Mouse (Mus musculus) thymus, adult 2 months (tissue): ENCODE measurements around the gene Helz.

ENCODE experiments used
- CTCF ChIP-seq: fragments of 200-500 bp; IDR thresholded peaks from 2 replicates; pipeline ENCODE4 v1.5.1; 2012; ENCODE audit warnings: mild to moderate bottlenecking, control low read depth, low read length, moderate library complexity, borderline replicate concordance; ENCODE audit not compliant: control insufficient read depth, poor library complexity, insufficient read depth; ENCODE audit errors: extremely low read depth
- POLR2A ChIP-seq: fragments of 200-500 bp; IDR thresholded peaks from 2 replicates; pipeline ENCODE4 v1.6.1; 2012; ENCODE audit warnings: mild to moderate bottlenecking, low read length, control low read depth, moderate library complexity; ENCODE audit not compliant: control insufficient read depth, poor library complexity, insufficient read depth; ENCODE audit errors: extremely low read depth

DNA sequence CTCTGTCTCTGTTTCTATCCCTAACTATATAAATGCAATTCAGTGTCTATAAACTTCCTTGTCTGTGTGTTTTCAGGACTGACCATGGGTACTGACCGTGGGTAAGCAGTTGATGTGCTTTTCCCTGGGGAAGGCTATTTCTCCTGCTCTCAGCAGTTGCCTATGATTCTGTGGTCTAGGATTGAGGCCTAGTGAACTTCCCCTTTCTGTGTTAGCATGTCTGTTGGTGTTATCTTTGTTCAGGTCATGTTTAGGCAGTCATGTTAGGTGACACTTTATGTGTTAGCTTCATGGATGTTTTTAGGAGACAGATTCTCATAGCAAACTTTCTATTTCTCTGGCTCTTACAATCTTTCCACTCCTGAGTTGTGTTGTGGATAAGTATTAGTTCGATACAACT lies 91.9 kb downstream of the Helz start:
- TF ChIP-seq POLR2A: no peak
- TF ChIP-seq CTCF: no peak
